Mouse (Mus musculus) embryonic fibroblast, embryonic 13.5 days (primary cell): ENCODE data around the gene Spag17.

ENCODE experiments used
- CTCF ChIP-seq: IDR thresholded peaks from 2 replicates; pipeline ENCODE4 v1.5.1; 2011; ENCODE audit warnings: mild to moderate bottlenecking, control low read depth, low read length, moderate library complexity, borderline replicate concordance; ENCODE audit not compliant: insufficient read depth
- POLR2A ChIP-seq: IDR thresholded peaks from 2 replicates; pipeline ENCODE4 v1.6.1; 2011; ENCODE audit warnings: low read depth, mild to moderate bottlenecking, control low read depth, low read length, moderate library complexity

- TF ChIP-seq CTCF (no peak), POLR2A (no peak)
Measured at GRCm38 (mm10) chr3:100176031-100176430, 290.8 kb downstream of the Spag17 start.
